Mouse (Mus musculus) CD4-positive, CD25-positive, alpha-beta regulatory T cell, adult 4 months (primary cell): ENCODE data around the gene Pold1. TPM values are rescaled to one million over a fixed set of nuclear protein-coding genes. Genes with fewer than 3 reads are reported as not detected.

Source experiments
- ATAC-seq: one replicate; pipeline ENCODE4 v1.8.0; 2017
- polyA plus RNA-seq, 2 experiments: library from polyadenylated mRNA; unstranded; fragments of 100-300 nt; shearing (Covaris generic); gene quantifications; one replicate each; pipeline ENCODE4 v1.2.1; 2017

Gene Pold1
- 10 to 100 TPM; 18.4 to 45.5 TPM for polyA plus RNA-seq

- peak; percentile 94 for ATAC-seq
These were observed at the start of gene Pold1 for GRCm38 (mm10) chr7:44548497-44549087. TSS of gene Pold1 (minus strand) at chr7:44548849.

GRCm38 (mm10) chr7:44598336-44598735, 49.7 kb upstream of the Pold1 start:
- no peak for ATAC-seq

GRCm38 (mm10) chr7:44597666-44598065, 49.0 kb upstream of the Pold1 start:
- ATAC-seq: no peak

- no peak for ATAC-seq
These were observed 48.4 kb upstream of the Pold1 start for GRCm38 (mm10) chr7:44596996-44597538.

- no peak for ATAC-seq
These were observed 47.4 kb upstream of the Pold1 start for GRCm38 (mm10) chr7:44596051-44596450.

GRCm38 (mm10) chr7:44595131-44595561, 46.5 kb upstream of the Pold1 start:
- ATAC-seq: no peak

- ATAC-seq: no peak
These were observed 45.6 kb upstream of the Pold1 start for GRCm38 (mm10) chr7:44594291-44594690.

GRCm38 (mm10) chr7:44593775-44594174, 45.1 kb upstream of the Pold1 start:
- no peak for ATAC-seq

GRCm38 (mm10) chr7:44593051-44593450, 44.4 kb upstream of the Pold1 start:
- ATAC-seq: no peak

GRCm38 (mm10) chr7:44591348-44592116, 42.9 kb upstream of the Pold1 start:
- no peak for ATAC-seq

- ATAC-seq: peak; percentile 87
These were observed 42.0 kb upstream of the Pold1 start, which contains the start of gene Kcnc3 for GRCm38 (mm10) chr7:44590402-44591347. TSS of gene Kcnc3 (plus strand) at chr7:44590664.

- ATAC-seq: no peak
These were observed 41.3 kb upstream of the Pold1 start for GRCm38 (mm10) chr7:44589946-44590345.

GRCm38 (mm10) chr7:44589149-44589548, 40.5 kb upstream of the Pold1 start:
- ATAC-seq: peak; percentile 25

GRCm38 (mm10) chr7:44588338-44588737, 39.7 kb upstream of the Pold1 start:
- no peak for ATAC-seq

GRCm38 (mm10) chr7:44587676-44588075, 39.0 kb upstream of the Pold1 start:
- ATAC-seq: no peak

- ATAC-seq: no peak
These were observed 38.3 kb upstream of the Pold1 start for GRCm38 (mm10) chr7:44586930-44587329.

- no peak for ATAC-seq
These were observed 37.9 kb upstream of the Pold1 start for GRCm38 (mm10) chr7:44586518-44586917.

GRCm38 (mm10) chr7:44585606-44586005, 37.0 kb upstream of the Pold1 start:
- ATAC-seq: no peak

GRCm38 (mm10) chr7:44584921-44585320, 36.3 kb upstream of the Pold1 start:
- no peak for ATAC-seq

GRCm38 (mm10) chr7:44584265-44584804, 35.7 kb upstream of the Pold1 start:
- no peak for ATAC-seq

- no peak for ATAC-seq
These were observed 34.5 kb upstream of the Pold1 start for GRCm38 (mm10) chr7:44583146-44583545.

GRCm38 (mm10) chr7:44582709-44583108, 34.1 kb upstream of the Pold1 start:
- no peak for ATAC-seq
